Mouse (Mus musculus) midbrain, embryonic 16.5 days (tissue): Measurements from ENCODE around the gene Sucla2. TPM values are rescaled to one million over a fixed set of nuclear protein-coding genes. Genes with fewer than 3 reads are reported as not detected.
"Not testable (repeated sequence)": the region's sequence is repeated elsewhere in the genome, so short reads cannot be mapped to it uniquely, and the experiment has no call there.

Experiments
- ATAC-seq: fragments of 200-750 bp; cut with Nextera tagmentation; 2 replicates; pipeline ENCODE4 v1.8.0; 2017; ENCODE audit warnings: moderate TSS enrichment
- H3K27ac ChIP-seq: fragments of 300-500 bp; sonication (generic); 2 replicates; pipeline ENCODE4 v1.5.1; 2014; ENCODE audit warnings: mild to moderate bottlenecking, low read length, mixed read lengths
- H3K27me3 ChIP-seq: fragments of 300-500 bp; sonication (generic); 2 replicates; pipeline ENCODE4 v1.6.1; 2014; ENCODE audit warnings: low read depth, low read length, mixed read lengths; ENCODE audit not compliant: control insufficient read depth, insufficient read depth
- H3K36me3 ChIP-seq: fragments of 300-500 bp; sonication (generic); 2 replicates; pipeline ENCODE4 v1.6.1; 2014; ENCODE audit warnings: mild to moderate bottlenecking, low read length, moderate library complexity, mixed read lengths; ENCODE audit not compliant: control insufficient read depth, insufficient read depth
- H3K4me1 ChIP-seq: fragments of 300-500 bp; sonication (generic); 2 replicates; pipeline ENCODE4 v1.6.1; 2014; ENCODE audit warnings: mild to moderate bottlenecking, low read length, mixed read lengths; ENCODE audit not compliant: control insufficient read depth, insufficient read depth
- H3K4me2 ChIP-seq: fragments of 300-500 bp; sonication (generic); 2 replicates; pipeline ENCODE4 v1.6.1; 2014; ENCODE audit warnings: mild to moderate bottlenecking, low read length, mixed read lengths
- H3K4me3 ChIP-seq: fragments of 300-500 bp; sonication (generic); 2 replicates; pipeline ENCODE4 v1.5.1; 2014; ENCODE audit warnings: low read depth, mild to moderate bottlenecking, low read length, moderate library complexity, mixed read lengths
- H3K9ac ChIP-seq: fragments of 300-500 bp; sonication (generic); 2 replicates; pipeline ENCODE4 v1.6.1; 2014; ENCODE audit warnings: low read depth, low read length, mixed read lengths
- H3K9me3 ChIP-seq: fragments of 300-500 bp; sonication (generic); replicated peaks from 2 replicates; pipeline ENCODE4 v1.6.1; 2014; ENCODE audit warnings: mild to moderate bottlenecking, low read length, mixed read lengths; ENCODE audit not compliant: control insufficient read depth, poor library complexity, severe bottlenecking
- WGBS: fragments of 180-500 bp; shearing (Covaris S2); extraction: QIAGEN DNeasy Blood & Tissue Kit; methylation state at CpG from one replicate; pipeline ENCODE4 v1.1.7; 2014; 5-methylcytosine and 5-hydroxymethylcytosine counted together
- polyA plus RNA-seq: library from polyadenylated mRNA; unstranded; fragments of >200 nt; fragmentation: Nextera tagmentation; extraction: Ambion mirVana; gene quantifications from 2 replicates; pipeline ENCODE4 v1.2.1, GENCODE M21; 2015

Gene Sucla2
- polyA plus RNA-seq, 1 experiment from 2014 or later = 128 TPM

DNA sequence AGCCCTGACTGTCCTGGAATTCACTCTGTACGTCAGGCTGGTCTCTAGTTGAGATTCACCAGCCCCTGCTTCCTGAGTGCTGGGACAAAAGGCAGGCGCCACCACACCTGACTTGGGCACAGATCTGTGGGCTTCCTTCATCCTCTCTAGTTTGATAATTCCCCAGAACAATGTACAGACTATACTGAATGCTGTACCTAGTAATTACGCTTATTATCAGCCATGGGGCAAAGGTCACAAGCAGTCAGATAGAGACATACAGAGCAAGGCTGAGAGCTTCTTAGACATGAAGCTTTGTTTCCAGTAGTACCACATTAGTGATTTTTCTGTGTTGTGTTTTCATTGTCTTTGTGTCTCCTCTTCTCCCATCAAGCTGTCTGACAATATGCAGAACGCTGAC lies 46.0 kb downstream of the Sucla2 start:
- no peak for ATAC-seq
- no peak overlapping the region for H3K4me2 ChIP-seq
- WGBS = 89% methylated on average over 4 of the region's 4 CpGs

DNA sequence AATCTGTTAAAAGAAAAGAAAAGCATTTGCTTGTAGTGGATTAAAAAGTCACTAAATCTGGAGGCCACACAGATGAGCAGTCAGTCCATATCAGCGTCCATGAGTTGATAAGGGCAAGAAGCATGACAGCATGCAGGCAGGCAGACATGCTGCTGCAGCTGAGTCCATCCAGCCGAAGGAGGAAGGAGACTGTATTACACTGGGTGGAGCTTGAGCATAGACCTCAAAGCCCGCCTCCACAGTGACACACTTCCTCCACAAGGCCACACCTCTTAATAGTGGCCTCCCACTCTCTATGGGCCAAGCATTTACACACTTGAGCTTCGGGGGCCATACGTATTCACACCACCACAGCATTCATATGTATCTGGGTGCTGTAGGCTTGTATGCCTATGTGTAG lies 48.9 kb downstream of the Sucla2 start:
- no peak overlapping the region for H3K9ac ChIP-seq
- no peak for ATAC-seq
- 96% methylated on average over 5 of the region's 5 CpGs for WGBS
- no peak overlapping the region for H3K27ac ChIP-seq
- no peak overlapping the region for H3K4me3 ChIP-seq
- no peak overlapping the region for H3K4me2 ChIP-seq
- no peaks in the 10 kb centered on the region for H3K9me3 ChIP-seq
- H3K27me3 ChIP-seq = no peaks in the 10 kb centered on the region
- no peaks in the 10 kb centered on the region for H3K4me1 ChIP-seq
- H3K36me3 ChIP-seq = peaks cover 7% of the 10 kb centered on the region

More for the DNA sequence above, 46.0 kb downstream of the Sucla2 start:
- Histone ChIP-seq H3K36me3 (peaks cover 10% of the 10 kb centered on the region), H3K27ac (no peak overlapping the region), H3K4me3 (no peak overlapping the region), H3K9ac (no peak overlapping the region), H3K27me3 (no peaks in the 10 kb centered on the region), H3K4me1 (no peaks in the 10 kb centered on the region), H3K9me3 (no peaks in the 10 kb centered on the region)

DNA sequence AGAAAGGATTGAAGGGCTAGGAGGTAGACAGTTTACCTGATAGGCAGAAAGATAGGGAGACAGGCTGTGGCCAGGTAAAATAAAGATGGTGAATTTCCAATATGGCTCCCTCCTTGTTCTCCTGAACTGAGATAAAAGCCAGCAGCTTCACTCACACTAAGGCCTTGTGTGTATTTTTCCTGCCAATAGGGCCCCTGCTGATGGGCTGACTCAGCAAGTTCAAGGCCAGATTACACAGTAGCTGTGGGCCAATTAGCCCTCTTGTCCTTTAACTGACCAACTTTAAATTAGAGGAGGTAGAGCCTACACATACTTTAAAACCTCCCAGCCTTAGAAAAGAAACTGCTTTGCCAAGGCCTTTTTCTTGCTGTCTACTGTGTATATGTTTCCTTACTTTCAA lies 51.2 kb downstream of the Sucla2 start:
- no peak for ATAC-seq
- Histone ChIP-seq H3K4me2 (no peak overlapping the region), H3K27ac (no peak overlapping the region), H3K36me3 (peaks cover 3% of the 10 kb centered on the region; the same call in 1 of the 2 replicates), H3K4me1 (no peaks in the 10 kb centered on the region), H3K4me3 (no peak overlapping the region), H3K27me3 (no peaks in the 10 kb centered on the region), H3K9ac (no peak overlapping the region), H3K9me3 (no peaks in the 10 kb centered on the region)

DNA sequence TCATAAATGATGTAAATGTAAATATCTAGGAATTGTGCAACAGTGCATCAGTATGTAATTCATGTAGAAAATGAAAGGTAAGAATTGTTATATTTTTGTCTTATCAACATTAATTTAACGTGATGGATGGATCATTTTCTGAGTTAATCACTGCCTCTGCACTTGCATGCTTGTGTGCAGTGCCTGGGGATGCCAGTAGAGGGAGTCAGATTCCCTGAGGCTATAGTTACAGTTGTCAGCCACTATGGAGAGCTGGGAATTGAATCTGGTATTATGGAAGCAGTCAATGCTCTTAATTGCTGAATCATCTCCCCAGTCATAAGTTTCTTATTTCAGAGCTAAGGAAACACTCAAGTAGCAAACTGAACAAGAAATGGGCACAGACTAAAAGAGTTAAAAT lies 63.0 kb downstream of the Sucla2 start:
- no peak for ATAC-seq
- WGBS = 87% methylated on average over 1 of the region's 1 CpGs
- H3K9ac ChIP-seq = no peak overlapping the region
- no peaks in the 10 kb centered on the region for H3K9me3 ChIP-seq
- H3K36me3 ChIP-seq = peaks cover 15% of the 10 kb centered on the region
- no peak overlapping the region for H3K4me3 ChIP-seq
- H3K27me3 ChIP-seq = no peaks in the 10 kb centered on the region
- no peak overlapping the region for H3K4me2 ChIP-seq
- no peak overlapping the region for H3K27ac ChIP-seq
- no peaks in the 10 kb centered on the region for H3K4me1 ChIP-seq

DNA sequence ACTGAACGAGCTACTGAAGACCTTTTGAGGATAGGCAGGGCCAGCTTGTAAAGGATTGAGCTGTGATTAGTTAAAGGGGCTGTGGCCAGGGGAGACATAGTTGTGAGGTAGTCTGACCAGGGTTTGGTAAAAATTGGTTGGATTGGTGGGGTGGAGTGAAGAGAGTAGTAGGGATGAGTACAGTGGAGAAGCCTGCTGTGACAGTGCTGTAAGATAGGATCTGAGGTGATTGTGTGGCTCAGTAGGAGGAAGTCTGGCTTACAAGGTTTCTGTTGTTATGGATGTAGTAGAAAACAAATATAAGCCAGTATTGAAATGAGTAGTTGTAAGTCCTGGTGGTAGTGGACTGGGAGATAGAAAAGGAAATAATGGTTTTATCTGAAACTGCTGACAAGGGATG lies 67.0 kb downstream of the Sucla2 start:
- Histone ChIP-seq H3K9me3 (no peaks in the 10 kb centered on the region), H3K9ac (no peak overlapping the region), H3K27ac (no peak overlapping the region), H3K36me3 (peaks cover 17% of the 10 kb centered on the region), H3K4me3 (no peak overlapping the region), H3K27me3 (no peaks in the 10 kb centered on the region), H3K4me2 (no peak overlapping the region), H3K4me1 (no peaks in the 10 kb centered on the region)
- no peak for ATAC-seq
- WGBS = 82% methylated on average over 1 of the region's 1 CpGs

DNA sequence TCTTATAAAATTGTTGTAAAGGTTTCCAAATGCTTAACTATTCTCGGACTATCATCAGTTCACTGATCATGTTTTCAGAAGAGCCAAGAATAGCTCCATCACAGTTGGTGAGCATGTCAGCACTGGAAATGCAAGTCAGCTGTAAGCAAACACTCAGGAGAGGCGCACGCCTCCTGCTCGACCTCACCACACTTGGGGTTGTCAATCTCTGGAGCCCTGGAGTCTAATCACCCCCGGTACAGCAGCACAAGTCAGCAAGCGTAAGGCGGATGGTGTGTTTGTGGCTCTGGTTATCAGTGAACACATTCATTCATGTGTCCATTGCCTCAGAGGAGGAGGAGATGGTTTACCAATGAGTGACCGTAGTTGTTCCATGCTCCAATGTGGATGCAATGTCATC lies 74.6 kb downstream of the Sucla2 start:
- ATAC-seq = no peak
- Histone ChIP-seq H3K27me3 (no peaks in the 10 kb centered on the region), H3K9ac (no peak overlapping the region), H3K4me1 (no peaks in the 10 kb centered on the region), H3K36me3 (peaks cover 32% of the 10 kb centered on the region), H3K4me2 (no peak overlapping the region), H3K9me3 (peaks cover 2% of the 10 kb centered on the region; the same call in 1 of the 2 replicates), H3K4me3 (no peak overlapping the region), H3K27ac (no peak overlapping the region)
- 90% methylated on average over 8 of the region's 8 CpGs for WGBS

DNA sequence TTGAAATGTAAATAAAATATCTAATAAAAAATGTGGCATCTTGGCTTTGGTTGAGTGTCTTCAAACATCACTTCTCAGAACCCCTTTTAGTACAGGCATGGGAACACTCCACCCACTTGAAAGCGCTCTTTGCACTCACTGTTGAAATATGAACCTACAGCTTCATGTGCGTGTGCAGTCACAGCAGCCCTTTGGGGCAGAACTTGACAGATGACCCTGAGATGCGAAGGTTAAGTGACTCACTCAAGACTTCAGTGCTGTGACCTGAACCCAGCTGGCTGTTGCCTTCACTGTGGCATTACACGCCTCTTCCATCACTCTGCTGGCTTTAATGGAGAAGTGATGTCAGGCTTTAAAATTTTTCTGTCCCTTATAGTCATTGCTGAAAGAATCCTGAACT lies 82.6 kb downstream of the Sucla2 start:
- no peak overlapping the region for H3K4me3 ChIP-seq
- no peaks in the 10 kb centered on the region for H3K4me1 ChIP-seq
- no peaks in the 10 kb centered on the region for H3K9me3 ChIP-seq
- no peak overlapping the region for H3K9ac ChIP-seq
- WGBS = 89% methylated on average over 4 of the region's 4 CpGs
- H3K4me2 ChIP-seq = no peak overlapping the region
- H3K27ac ChIP-seq = no peak overlapping the region
- H3K27me3 ChIP-seq = no peaks in the 10 kb centered on the region
- peaks cover 6% of the 10 kb centered on the region; the same call in 1 of the 2 replicates for H3K36me3 ChIP-seq
- 0 out of 2 replicates have a peak, but pooled peaks have one; percentile 28 for ATAC-seq

DNA sequence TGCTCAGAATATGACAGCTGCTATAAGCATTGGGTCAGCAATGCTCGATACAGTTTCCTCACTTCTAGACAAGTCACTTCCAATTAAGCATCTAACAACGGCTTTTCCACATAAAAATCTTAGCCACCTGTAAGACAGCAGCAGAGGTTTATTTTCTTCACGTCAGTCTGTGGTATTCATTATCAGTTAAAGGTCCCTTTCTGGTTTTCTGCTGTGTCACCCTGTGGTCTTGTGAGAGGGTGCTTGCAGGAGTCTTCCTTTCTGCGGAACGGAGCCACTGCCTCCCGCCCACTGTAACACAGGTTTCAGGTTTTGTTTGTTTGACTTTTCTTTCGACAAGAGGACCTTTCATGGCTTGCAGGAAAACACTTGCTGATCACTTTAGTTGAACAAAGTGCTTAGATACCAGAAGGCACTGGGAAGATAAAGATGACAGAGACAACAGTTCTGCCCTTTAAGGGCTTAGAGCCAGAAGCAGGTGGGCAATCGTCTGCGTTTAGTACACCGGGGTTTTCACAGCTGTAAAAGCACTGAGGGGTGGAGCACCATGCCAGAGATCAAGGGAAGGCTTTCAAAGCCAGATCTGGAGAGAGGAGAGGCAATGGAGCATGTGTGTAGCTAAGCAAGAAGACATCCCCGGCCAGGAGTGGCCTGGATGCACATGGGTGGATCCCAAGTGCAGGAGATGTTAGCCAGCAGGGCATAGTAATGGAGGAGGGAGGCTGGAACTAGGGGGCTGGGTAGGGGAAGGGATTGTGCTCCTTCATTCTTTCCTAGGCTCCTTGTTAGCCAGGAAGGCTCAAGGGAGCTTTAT lies 83.8 kb downstream of the Sucla2 start:
- Histone ChIP-seq H3K9ac (no peak overlapping the region), H3K4me1 (no peaks in the 10 kb centered on the region), H3K27ac (no peak overlapping the region), H3K27me3 (no peaks in the 10 kb centered on the region), H3K4me2 (no peak overlapping the region), H3K4me3 (no peak overlapping the region), H3K9me3 (no peaks in the 10 kb centered on the region), H3K36me3 (peaks cover 1% of the 10 kb centered on the region; the same call in 1 of the 2 replicates)
- ATAC-seq = no peak
- WGBS = 50% methylated on average over 11 of the region's 11 CpGs

DNA sequence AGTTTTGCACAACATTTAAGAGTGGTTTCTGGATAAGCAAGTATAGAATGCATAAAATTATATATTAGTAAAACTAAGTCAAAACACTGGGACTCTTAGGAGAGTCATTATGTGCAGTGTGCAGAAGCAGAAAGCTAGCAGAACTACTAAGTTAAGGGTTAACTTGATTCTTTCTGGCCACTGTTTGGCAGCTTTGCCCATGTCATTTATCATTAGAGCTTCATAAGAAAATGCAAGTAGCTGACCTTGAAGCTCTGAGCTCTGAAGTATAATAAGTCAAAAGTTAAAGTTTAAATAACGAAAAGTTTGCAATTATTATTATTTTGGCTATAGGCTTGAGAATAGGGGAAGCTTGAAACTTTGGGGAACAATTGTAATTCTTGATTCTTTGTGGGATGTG lies 89.8 kb downstream of the Sucla2 start:
- H3K9me3 ChIP-seq, H3K27me3 ChIP-seq, H3K36me3 ChIP-seq, ATAC-seq, H3K27ac ChIP-seq, H3K4me3 ChIP-seq, H3K4me2 ChIP-seq, H3K4me1 ChIP-seq, H3K9ac ChIP-seq: not testable (repeated sequence)
- WGBS = 82% methylated on average over 1 of the region's 1 CpGs
